Mouse (Mus musculus): ENCODE data around the gene Gm11567.

GRCm38 (mm10) chr11:99846746-99847145, 32.2 kb upstream of the Gm11567 start:
- TF ChIP-seq CTCF (IDR thresholded peaks at IDR 0.05; ENCODE audit: extremely low read depth, insufficient read depth, low read length) = no peak
- TF ChIP-seq POLR2A (IDR thresholded peaks at IDR 0.05; ENCODE audit: extremely low read depth, insufficient read depth, low read length) = no peak
